Mouse (Mus musculus) small intestine, adult 10 weeks (tissue): ENCODE results near the gene Cramp1l. TPM values are rescaled to one million over a fixed set of nuclear protein-coding genes. Genes with fewer than 3 reads are reported as not detected.

Experiments
- polyA plus RNA-seq: library from polyadenylated mRNA; stranded (reverse); fragments of 350-450 nt; fragmentation: Illumina TruSeq; extraction: RNeasy Lipid Tissue Mini Kit (QIAGEN cat#74804); gene quantifications from one replicate; pipeline ENCODE4 v1.2.3, GENCODE M21; 2014; ENCODE audit warnings: low replicate concordance

Cramp1l gene
- 7.6 TPM for polyA plus RNA-seq

DNA sequence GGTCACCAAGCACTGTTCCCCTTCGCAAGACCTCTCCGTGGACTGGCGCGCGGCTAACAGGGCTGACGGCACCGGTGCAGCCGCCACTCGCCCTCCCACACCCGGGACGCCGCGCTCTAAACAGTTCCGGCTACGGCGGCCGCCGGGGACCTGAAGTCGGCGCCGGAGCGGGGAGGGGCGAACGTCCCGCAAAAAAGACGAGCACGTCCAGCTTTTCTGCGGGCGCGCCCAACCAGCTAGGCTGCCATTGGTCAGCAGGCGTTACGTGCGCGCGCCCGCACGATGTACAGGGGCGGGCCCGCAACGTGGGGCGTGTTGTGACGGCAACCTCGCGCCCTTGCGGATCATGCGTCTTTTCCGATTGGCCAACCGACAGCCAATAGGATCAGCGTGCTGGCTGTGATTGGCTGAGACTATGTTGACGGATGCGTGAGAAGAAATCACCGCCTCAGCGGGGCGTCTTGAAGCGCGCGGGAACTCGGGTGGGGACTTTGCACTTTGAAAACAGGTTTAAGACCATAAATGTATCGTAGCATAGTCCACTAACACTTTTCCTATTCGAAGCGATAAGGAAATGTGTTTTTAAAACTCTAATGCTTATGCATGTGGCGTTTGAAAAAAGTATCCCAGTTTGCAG, at the start of gene Cramp1l, which contains the start of gene Ift140:
TSS of gene Cramp1l (minus strand) at position 134 of the 637 bp plus-strand sequence.
TSS of gene Ift140 (plus strand) at position 431 of the 637 bp plus-strand sequence.

DNA sequence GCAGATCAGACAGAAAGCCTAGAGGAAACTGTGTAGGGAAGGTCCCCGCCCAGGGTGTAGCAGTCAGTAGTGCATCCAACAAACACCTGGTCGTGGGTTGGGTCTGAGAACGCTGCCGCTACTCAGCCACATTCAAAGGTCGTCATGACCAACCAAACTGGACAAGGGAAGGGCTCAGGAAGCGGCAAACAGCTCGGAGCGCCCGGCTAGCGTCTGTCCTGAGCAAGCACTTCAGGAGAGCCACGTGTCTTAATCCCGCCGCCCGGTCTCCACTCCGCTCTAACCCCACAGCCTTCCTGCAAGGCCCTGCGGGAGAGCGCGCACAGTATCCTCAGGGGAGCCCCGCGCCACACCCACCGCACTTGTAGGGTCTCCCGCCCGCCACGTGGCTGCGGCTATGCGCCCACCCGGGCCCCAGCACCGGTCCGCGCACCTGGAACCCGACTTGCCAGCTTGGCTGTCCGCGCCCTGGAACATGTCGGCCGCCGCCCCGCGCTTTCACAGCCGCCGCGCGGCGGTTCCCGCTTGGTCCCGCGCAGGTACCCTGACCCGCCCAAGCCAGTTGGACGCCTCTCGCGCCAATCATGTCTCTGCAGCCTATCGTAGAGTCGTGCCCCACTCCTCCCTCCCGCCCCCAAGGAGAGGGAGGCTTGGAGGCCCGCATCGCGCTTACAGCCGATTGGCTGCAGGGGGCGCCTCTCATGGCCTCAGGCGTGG, 55.3 kb downstream of the Cramp1l start, which contains the start of gene Jpt2:
TSS of gene Jpt2 (minus strand) at position 555 of the 717 bp plus-strand sequence.

DNA sequence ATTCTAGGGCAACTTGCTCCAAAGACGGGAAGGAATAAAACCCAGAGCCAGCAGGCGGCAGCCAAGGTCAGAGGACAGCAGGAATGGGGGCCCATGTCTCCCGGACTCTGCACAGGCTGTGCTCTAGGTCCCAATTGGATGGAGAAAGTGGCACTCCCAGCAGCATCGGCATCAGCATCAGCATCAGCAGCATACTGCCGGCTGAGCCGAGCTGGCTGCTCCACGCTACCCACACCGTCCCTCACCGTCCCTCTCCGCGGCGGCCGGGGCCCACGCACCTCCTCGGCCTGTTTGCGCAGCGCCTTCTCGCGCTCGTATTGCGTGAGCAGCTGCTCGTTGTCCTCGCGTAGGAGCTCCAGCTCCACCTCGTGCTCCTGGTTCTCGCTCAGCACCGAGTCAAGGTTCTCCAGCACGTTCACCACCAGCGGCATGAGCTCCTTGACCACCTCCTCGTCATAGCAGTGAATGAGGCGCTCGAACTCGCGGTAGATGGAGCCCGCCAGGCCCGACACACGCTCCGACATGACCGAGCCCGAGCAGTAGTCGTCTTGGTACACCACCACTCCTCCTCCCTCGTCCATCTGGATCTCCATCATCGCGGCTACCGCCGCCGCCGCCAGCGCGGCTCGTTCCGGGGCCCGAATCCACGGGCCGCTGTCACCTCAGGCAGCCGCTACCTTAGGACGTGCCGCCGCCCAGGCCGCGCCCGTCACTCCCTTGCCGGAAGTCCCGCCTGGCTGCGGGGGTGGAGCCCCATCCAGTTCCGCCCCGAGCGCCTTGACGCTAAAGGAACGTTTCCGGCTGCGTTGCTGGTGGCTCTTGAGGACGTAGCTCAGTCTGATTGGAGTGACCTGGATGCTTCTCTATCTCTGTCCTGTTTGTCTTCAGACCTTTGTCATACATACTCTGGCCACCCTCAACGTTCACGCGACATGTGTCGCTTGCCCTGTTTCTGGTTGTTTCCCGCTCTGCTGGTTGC, 79.0 kb downstream of the Cramp1l start, which contains the start of gene Mapk8ip3:
TSS of gene Mapk8ip3 (minus strand) at position 719 of the 979 bp plus-strand sequence.

Other genes with a start within 250 kb of the Cramp1l start
- gene Meiob, start 211.5 kb downstream of the Cramp1l start, polyA plus RNA-seq: 1.4 TPM
- gene Hagh, start 175.6 kb downstream of the Cramp1l start, polyA plus RNA-seq: 13.4 TPM
- 510 TPM for gene Fahd1, start 165.4 kb downstream of the Cramp1l start, polyA plus RNA-seq
- gene Igfals, start 149.8 kb downstream of the Cramp1l start, polyA plus RNA-seq: not detected
- 1.6 TPM for gene Nubp2, start 129.4 kb downstream of the Cramp1l start, polyA plus RNA-seq
- gene Spsb3, start 129.1 kb downstream of the Cramp1l start, polyA plus RNA-seq: not detected
- gene Eme2, start 120.7 kb downstream of the Cramp1l start, polyA plus RNA-seq: 1.1 TPM
- not detected for gene Mrps34, start 120.7 kb downstream of the Cramp1l start, polyA plus RNA-seq
- 0.71 TPM for gene Nme3, start 119.3 kb downstream of the Cramp1l start, polyA plus RNA-seq
- gene Mapk8ip3, start 78.8 kb downstream of the Cramp1l start, polyA plus RNA-seq: 3.5 TPM
- gene Jpt2, start 55.1 kb downstream of the Cramp1l start, polyA plus RNA-seq: 65.7 TPM
- 3.7 TPM for gene Ift140, start 297 bp upstream of the Cramp1l start, polyA plus RNA-seq
- 2.1 TPM for gene Tmem204, start 67.8 kb upstream of the Cramp1l start, polyA plus RNA-seq
- gene Telo2, start 100.2 kb upstream of the Cramp1l start, polyA plus RNA-seq: 0.11 TPM
- gene Ptx4, start 105.0 kb upstream of the Cramp1l start, polyA plus RNA-seq: not detected
- 2.5 TPM for gene Clcn7, start 117.6 kb upstream of the Cramp1l start, polyA plus RNA-seq
- gene Ccdc154, start 146.7 kb upstream of the Cramp1l start, polyA plus RNA-seq: not detected
- gene Gm38655, start 159.7 kb upstream of the Cramp1l start, polyA plus RNA-seq: not detected
- gene BC003965, start 168.8 kb upstream of the Cramp1l start, polyA plus RNA-seq: 14.3 TPM
- 19.8 TPM for gene Unkl, start 172.6 kb upstream of the Cramp1l start, polyA plus RNA-seq
- gene Gnptg, start 224.3 kb upstream of the Cramp1l start, polyA plus RNA-seq: 8.7 TPM
- 2.1 TPM for gene Tsr3, start 224.4 kb upstream of the Cramp1l start, polyA plus RNA-seq
- gene Baiap3, start 240.6 kb upstream of the Cramp1l start, polyA plus RNA-seq: 0.33 TPM